Mouse (Mus musculus) CD4-positive naive resting alpha-beta T cell, adult 76 days (primary cell): ENCODE measurements around the gene Smyd1. TPM values are rescaled to one million over a fixed set of nuclear protein-coding genes. Genes with fewer than 3 reads are reported as not detected.

ENCODE experiments used
- total RNA-seq: library from RNA; stranded (reverse); gene quantifications from one replicate; pipeline ENCODE4 v1.2.4, GENCODE M21; 2023

The Smyd1 gene
- 0.21 TPM for total RNA-seq

DNA sequence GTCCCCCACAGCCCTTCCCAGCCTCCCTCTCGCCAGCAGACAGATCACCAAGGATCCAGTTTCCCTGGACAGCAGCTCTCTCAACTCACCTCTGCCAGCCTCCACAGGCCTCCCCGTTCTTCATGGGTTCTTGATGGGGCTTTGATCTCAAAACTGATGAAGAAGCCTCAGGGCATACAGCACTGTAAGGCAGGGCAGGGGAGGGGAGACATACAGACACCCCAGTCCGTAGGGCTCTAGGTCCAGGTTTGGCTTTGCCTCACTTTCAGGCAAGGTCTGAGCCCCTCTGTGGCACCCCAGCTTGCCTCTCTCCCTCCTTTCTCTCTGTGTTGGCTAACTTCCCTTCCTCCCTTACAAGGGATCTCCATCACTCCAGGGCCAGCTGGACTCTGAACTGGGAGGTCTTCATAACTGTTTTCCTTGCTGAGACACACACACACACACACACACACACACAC, at the start of gene Smyd1:
TSS of gene Smyd1 (minus strand) at position 408 of the 458 bp plus-strand sequence.

DNA sequence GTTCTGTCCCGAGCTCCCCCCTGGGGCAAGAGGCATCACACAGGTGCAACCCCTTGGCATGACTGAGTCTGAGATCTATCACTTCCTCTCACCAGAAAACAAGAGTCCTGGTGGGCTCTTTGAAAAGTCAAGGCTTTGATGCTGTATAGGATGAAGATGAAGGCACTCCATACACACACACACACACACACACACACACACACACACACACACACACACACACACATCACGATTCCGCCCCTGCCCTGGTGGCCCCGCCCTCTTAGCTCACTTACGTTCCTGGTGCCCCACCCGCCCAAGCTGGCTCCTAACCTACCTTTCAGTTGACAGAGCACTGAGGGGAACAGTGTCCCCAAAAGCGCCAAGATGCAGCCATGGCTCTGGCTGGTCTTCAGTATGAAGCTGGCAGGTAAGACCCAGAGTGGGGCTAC, 473 bp upstream of the Smyd1 start, which contains the start of gene Cd8b1:
TSS of gene Cd8b1 (plus strand) at position 298 of the 431 bp plus-strand sequence.

DNA sequence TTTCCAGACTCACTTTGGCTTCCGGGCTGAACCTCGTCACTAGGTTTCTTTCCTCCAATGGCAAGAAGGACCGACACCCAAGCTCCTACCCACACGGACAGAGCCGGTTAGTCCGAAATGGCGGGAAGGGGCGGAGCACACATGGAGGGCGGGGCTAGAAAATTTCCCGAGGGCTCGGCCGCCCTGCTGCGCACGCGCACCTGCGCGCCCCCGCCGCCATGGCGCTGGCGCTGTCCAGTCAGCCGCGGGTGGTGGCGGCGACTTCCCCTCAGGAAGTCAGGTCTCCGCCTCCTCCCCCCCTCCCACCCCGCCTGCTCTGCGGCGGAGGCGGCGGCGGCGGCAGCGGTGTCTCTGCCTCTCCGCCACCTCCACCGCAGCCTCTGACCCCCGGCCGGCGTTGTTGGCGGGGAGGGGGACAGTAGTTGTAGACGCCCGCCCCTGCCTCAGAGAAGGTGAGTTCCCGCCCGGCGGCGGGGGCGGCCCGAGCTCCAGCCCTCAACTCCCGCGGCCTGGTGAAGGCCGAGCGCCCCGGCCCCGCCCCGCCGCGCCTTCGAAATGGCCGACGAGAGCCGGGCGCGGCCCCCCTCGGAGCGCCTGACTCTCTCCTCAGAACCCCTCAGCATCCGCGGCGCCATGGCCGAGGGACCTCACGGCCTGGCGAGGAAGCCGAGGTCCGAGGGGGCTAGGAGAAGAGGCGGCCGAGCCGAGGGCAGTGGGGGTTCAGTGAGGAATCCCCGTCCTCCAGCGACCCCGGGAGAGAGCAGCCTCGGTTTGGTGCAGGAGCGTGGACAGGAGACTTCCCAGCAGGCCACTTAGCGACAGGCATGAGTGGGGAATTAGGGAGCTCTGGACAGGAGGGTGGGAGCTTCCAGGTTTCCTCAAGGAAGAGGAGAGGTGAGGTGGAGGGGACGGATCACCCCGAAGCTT, 50.4 kb downstream of the Smyd1 start, which contains the start of gene Krcc1:
TSS of gene Krcc1 (plus strand) at position 289 of the 927 bp plus-strand sequence.

DNA sequence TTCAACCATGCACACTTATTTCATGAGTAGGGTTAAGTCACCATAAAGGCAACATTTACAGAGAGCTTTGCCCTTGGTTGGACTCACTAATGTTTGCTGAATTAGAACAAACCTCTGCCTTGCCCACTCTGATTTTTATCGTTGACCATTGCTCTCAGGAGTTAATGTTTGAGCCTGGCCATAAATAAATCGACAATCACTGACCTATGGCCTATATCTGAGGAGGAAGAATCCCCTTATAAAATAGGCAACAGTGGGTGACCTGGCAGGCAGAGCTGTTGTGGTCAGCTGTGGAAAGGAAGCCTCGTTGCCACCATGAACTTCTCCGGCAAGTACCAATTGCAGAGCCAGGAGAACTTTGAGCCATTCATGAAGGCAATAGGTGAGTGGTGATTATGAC, 122.4 kb downstream of the Smyd1 start, which contains the start of gene Fabp1:
TSS of gene Fabp1 (plus strand) at position 216 of the 400 bp plus-strand sequence.

Other genes with a start within 250 kb of the Smyd1 start
- gene Thnsl2, start 177.8 kb downstream of the Smyd1 start, total RNA-seq: 1.6 TPM
- gene Fabp1, start 122.4 kb downstream of the Smyd1 start, total RNA-seq: not detected
- gene Krcc1, start 50.6 kb downstream of the Smyd1 start, total RNA-seq: 30.6 TPM
- 11.2 TPM for gene Cd8b1, start 555 bp upstream of the Smyd1 start, total RNA-seq
- gene Cd8a, start 51.2 kb upstream of the Smyd1 start, total RNA-seq: 6.5 TPM
- 71.4 TPM for gene Rmnd5a, start 118.4 kb upstream of the Smyd1 start, total RNA-seq
- 66.0 TPM for gene Rnf103, start 171.7 kb upstream of the Smyd1 start, total RNA-seq
- gene Chmp3, start 221.6 kb upstream of the Smyd1 start, total RNA-seq: 45.3 TPM